Mouse (Mus musculus): ENCODE results near the gene Ank3.

Ank3 gene

DNA sequence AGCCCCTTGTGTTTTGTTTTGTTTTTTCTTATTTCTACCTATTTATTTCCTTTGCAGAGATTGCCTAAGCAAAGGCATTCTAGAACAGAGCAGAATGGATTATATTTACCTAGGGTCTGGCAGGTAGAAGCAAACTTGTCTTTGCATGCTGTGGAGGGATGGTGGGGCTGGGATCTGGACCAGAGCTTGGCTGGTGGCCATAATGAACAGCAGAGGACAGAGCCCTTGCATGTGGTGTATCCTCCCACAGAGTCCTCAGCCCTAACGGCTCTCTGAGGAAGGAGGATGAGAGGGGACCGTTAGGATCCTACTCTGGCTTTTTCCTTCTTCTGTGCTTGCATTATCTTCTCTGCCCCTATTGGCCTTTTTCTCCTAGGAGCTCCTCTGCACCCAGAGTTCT lies 79.1 kb downstream of the Ank3 start:
- no peak for DNase-seq (ENCODE audit: low read depth)

DNA sequence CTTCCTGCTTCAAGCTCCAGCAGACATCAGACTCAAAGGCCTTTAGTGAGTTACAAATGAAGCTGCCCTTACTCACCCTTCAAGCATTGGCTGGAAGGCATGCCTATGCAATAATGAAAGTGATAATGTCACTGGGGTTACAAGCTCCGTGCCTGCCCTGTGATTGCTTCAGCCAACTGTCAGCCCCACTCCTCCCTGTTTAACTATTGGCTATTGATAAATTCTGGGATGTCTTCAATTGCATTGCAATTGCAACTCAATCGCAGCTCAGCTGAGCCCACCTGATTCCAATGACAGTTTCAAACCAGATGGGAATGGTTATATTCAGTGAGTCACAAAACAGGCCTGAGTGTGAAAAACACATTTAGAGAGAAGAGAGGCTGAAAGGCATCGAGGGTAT lies 80.3 kb downstream of the Ank3 start:
- no peak for DNase-seq (ENCODE audit: low read depth)

DNA sequence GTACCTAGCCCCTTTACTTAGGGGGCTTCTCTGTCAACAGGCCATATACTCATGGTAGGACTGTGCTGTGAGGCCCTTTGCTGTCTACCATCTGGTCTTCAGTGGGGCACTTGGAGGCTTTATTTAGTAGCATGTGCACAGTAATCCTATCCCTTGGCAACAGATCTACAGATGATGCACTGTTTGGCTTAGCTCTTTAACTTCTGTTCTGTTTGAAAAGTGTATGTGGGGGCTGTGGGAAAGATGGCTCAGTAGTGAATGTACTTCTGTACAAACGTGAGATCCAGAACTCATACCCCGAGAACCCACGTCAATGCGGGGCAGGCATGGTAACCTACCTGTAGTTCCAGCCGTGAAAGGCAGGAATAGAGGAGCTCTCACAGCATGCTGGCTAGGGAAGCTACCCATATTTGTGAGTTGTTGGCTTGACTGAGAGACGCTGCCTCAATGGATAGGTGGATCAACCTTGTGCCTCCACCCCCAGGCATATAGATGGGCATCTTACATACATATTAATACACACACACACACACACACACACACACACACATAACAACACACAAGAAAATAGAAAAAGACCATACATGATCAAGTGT lies 86.7 kb downstream of the Ank3 start:
- no peak for DNase-seq (ENCODE audit: low read depth)

DNA sequence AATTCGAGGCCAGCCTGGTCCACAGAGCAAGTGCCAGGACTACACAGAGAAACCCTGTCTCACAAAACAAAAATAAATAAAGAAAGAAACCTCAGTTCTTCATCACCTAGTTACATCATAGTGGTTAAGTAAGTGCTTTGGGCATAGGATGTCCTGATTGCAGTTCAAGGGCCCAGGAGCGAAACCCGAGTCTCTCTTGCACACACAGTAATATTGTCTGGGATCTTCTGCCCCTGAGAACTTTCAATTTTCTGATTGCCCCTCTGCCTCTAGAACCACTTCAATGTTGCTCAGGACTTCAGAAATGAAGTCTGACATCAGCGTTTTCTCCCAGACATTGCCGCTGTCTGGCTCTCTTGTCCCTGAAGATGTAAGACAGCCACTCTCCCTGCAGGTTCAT lies 91.6 kb downstream of the Ank3 start:
- DNase-seq (ENCODE audit: low read depth): no peak

DNA sequence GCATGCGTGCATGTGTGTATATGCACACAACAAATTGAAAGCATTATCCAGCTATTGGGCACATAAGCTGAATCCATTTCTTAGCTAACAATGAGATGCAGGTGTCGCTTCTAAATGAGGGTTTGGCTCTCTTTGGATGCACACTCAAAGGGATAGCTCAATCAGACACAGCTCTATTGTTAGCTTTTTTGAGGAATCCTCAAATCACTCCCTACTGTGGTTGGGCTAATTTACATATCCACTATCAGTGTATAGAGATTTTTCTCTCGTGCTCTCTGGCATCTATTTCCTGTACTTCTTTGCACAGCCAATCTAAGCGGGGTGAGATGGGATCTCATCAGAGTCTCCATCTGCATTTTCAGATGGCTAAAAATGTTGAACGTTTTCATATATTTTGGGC lies 93.4 kb downstream of the Ank3 start:
- no peak for DNase-seq (ENCODE audit: low read depth)

DNA sequence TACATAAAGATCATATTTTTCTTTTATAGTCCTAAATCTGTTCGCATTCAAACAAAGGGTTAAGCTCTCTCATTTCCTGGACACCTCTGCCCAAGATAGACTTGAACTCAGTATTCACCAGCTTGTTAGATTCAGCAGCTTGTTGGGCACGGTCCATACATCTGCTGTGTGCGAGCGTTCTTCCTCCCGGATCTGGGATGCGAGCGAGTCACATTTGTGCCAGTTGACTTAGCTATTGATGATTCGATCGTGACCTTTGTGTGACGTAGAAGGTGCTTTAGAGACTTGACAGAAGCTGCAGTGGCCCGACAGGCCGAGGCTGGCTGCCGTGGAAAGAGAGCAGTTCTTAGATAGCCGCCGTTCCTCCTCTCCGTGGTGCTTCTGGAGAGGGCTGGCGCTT lies 98.8 kb downstream of the Ank3 start:
- DNase-seq (ENCODE audit: low read depth): no peak

DNA sequence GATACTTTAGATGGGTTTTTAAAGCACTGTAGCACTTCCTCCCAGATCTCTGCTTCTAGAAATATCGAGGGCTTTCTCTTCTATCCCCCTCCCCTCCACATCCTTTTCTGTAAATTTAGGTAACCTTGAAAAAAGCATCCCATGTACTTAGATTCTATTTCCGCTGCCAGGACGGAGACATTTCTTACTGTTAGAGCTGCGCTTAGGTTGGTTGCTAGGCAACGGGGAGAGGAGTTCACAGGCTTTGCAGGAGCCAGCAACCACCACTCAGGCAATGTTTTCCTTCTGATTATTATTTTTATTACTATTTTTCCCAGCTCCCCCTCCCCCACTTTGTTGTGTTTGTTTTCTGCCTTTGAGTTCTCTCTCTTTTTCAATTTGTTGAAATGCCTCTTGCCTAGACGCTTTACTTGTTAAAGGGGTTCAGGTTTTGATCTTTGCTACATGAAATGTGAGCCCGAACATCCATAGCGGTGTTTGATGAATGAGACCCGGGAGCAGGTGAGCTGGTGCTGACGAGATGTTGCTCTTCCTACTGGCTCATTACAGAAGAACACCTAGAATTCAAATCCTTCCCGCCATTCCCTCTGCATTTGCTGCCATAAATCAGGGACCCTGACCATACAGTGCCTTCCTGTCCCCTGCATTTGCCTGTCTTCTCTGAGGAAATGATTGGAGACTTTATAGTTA lies 101.7 kb downstream of the Ank3 start:
- DNase-seq (ENCODE audit: low read depth): no peak

DNA sequence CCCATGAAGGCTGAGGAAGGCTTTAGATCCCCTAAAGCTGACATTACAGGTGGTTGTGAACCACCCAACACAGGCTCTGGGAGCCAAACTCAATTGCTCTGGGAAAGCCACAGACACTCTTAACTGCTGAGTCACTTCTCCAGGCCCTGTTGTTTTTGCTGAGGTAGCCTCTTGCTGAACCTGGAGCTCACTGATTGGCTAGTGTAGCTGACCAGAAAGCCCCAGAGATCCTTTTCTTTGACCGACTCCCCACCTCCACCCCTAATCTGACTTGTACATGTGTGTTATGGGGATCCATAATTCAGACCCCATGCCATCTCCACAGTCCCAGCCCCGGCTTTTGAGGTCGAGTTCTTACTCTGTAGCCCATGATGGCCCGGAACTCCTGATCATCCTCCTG lies 105.2 kb downstream of the Ank3 start:
- DNase-seq (ENCODE audit: low read depth): no peak

DNA sequence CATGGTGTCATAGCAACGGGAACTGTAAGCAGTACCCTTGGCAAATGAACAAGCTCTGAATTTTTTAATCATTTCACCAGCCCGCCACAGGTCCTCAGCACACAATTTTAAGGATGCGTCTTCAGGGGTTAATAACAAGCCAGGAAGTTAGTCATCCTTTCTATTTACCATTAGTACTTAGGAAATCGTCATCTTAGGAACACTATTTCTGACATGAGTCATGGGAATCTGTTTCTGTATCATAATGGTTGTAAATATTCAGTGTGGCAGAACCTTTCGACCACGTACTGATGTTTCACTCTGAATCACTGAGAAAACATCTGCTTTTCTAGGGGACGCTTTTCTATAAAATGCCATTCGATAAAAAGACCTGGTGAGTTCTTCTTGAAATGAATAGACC lies 109.1 kb downstream of the Ank3 start:
- DNase-seq (ENCODE audit: low read depth): no peak

DNA sequence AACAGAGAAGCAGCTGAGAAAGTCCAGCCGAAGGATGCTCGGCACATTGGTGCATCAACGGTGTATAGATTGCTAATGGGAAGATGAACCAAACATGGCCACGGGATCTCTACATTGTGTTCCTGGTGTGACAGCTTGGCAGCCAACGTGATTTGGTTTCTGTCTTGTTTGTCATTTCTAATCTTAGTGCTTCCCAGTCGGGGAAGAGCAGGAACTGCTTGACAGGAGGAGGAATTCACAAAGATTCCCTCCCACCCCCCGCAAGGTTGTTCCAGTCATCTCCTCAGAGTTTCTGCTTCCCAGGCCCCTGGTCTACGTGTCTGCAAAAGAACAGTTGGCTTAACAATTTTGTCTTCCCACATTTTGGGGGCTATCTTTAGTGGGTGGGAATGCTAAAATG lies 111.8 kb downstream of the Ank3 start:
- DNase-seq (ENCODE audit: low read depth): no peak

DNA sequence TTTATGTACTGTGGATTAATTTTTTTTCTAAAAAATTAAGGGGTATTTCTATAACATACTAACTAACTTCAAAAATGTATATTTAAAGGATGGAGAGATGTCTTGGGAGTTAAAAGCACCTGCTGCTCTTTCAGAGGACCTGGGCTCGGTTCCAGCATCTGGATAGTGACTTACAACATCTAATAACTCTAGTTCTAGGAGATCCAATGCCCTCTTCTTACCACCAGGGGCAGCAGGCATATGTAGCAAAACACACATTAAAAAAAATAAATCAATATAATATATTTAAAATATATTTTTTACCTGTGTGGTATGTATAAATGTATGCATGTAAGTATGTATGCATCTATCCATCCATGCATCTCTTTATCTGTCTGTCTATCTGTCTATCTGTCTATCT lies 112.7 kb downstream of the Ank3 start:
- no peak for DNase-seq (ENCODE audit: low read depth)

- no peak for DNase-seq (ENCODE audit: low read depth)
Measured at GRCm38 (mm10) chr10:69521977-69522376, 123.4 kb downstream of the Ank3 start.

DNA sequence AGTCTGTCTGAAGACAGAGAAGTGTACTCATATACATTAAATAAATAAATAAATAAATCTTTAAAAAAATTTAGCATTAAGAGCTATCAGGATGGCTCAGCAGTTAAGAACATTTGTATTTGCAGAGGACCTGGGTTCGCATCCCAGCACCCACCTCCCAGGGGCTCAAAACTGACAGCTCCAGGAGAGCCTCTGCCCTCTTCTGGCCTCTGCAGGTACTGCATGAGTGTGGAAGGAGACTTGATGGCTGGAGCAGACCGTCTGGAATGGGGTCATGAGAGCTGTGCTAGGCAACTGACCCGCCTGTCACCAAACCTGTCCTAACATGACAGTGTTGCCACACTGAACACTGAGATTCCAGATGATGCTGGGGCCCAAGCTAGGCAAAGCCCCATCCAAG lies 124.6 kb downstream of the Ank3 start:
- peak; percentile 19 for DNase-seq (ENCODE audit: low read depth)

- no peak for DNase-seq (ENCODE audit: low read depth)
Measured at GRCm38 (mm10) chr10:69527318-69527717, 128.7 kb downstream of the Ank3 start.

- DNase-seq (ENCODE audit: low read depth): no peak
Measured at GRCm38 (mm10) chr10:69528746-69529145, 130.2 kb downstream of the Ank3 start.

GRCm38 (mm10) chr10:69530326-69530725 lies 131.8 kb downstream of the Ank3 start:
- no peak for DNase-seq (ENCODE audit: low read depth)

GRCm38 (mm10) chr10:69531569-69531968 lies 133.0 kb downstream of the Ank3 start:
- DNase-seq (ENCODE audit: low read depth): no peak

DNA sequence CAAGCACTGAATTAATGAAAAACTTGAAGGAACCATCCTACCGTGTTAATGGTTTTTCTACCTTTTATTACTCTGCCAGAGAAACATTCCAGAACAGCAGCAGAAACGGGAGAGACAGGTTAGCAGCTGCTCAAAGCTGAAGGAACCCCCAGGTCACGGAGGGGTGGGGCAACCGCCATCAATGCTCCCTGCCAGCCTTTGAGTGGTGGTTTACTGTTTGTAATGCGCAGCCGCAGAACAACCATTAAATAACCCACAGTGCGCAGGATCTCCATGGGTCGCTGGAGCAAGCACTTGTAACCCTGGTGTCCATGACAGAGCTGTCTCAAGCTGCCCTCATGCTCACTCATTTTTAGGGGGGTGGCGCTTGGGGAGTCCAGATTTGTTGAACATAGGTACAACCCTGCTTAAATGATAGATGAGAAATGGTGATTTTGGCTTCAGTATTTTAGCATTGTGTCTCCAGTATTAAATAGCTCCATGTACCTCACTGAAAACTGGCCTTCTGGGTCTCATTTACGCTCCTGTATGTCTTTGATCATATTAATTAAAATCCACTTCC lies 133.7 kb downstream of the Ank3 start:
- DNase-seq (ENCODE audit: low read depth): no peak

DNA sequence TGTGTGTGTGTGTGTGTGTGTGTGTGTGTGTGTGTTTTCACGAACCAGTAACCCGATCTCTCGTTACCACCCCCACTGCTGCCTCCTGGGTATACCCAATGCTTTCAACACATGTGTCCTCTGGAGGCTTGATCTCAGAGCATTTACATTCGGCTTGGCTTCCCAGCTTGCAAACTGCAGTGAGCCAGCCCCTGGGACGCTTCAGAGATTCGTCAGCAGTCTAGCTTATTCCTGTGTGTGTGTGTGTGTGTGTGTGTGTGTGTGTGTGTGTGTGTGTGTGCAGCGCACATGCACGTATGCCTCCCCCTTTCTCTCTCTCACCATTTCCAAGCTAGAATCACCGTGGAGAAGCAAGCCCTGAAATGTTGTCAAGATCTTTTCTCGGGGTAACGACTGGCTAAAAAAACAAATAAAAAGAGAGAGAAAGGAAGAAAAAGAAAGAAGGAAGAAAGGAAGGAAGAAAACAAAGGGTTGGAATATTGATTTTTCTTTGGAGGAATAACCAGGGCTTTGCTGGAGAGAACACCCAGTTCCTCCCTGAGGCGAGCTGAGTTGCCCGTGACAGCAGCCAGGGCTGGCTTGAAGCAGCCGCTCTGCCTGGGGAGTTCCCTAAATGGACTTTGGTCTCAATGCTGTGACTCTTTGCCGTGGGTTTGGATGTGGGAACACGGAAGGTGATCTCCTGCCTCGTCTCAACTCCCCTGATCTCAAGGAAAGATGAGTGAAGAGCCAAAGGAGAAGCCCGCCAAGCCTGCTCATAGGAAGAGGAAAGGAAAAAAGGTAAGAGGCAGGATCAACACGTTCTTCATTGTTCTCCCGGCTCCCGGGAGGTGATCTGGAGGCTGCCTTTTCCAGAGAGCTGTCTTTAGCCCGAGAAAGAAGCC lies 135.2 kb downstream of the Ank3 start:
- DNase-seq (ENCODE audit: low read depth): no peak

- DNase-seq (ENCODE audit: low read depth): no peak
Measured at GRCm38 (mm10) chr10:69534716-69535115, 136.1 kb downstream of the Ank3 start.

GRCm38 (mm10) chr10:69535123-69535930 lies 136.8 kb downstream of the Ank3 start:
- DNase-seq (ENCODE audit: low read depth): no peak

GRCm38 (mm10) chr10:69535931-69536200 lies 137.3 kb downstream of the Ank3 start:
- DNase-seq (ENCODE audit: low read depth): no peak

Data from induced T-regulatory cell, adult 2 months (primary cell).